Mouse (Mus musculus) neural tube, embryonic 12.5 days (tissue): Measurements from ENCODE around the gene Grip1. TPM values are rescaled to one million over a fixed set of nuclear protein-coding genes. Genes with fewer than 3 reads are reported as not detected.
A peak's percentile ranks its signal among the peaks of the same experiment; 100 is the strongest.

Source experiments
- ATAC-seq: fragments of 200-750 bp; cut with Nextera tagmentation; 2 replicates; pipeline ENCODE4 v1.8.0; 2017; ENCODE audit warnings: low read depth, mild to moderate bottlenecking, moderate TSS enrichment, moderate library complexity; ENCODE audit not compliant: low FRiP score
- H3K27ac ChIP-seq: fragments of 300-500 bp; sonication (generic); 2 replicates; pipeline ENCODE4 v1.5.1; 2016
- H3K27me3 ChIP-seq: fragments of 300-500 bp; sonication (generic); replicated peaks from 2 replicates; pipeline ENCODE4 v1.6.1; 2016; ENCODE audit warnings: mild to moderate bottlenecking
- H3K36me3 ChIP-seq: fragments of 300-500 bp; sonication (generic); 2 replicates; pipeline ENCODE4 v1.6.1; 2016; ENCODE audit warnings: mild to moderate bottlenecking
- H3K4me1 ChIP-seq: fragments of 300-500 bp; sonication (generic); 2 replicates; pipeline ENCODE4 v1.6.1; 2016
- H3K4me2 ChIP-seq: fragments of 300-500 bp; sonication (generic); replicated peaks from 2 replicates; pipeline ENCODE4 v1.6.1; 2016; ENCODE audit warnings: mild to moderate bottlenecking
- H3K4me3 ChIP-seq: fragments of 300-500 bp; sonication (generic); 2 replicates; pipeline ENCODE4 v1.5.1; 2016
- H3K9ac ChIP-seq: fragments of 300-500 bp; sonication (generic); 2 replicates; pipeline ENCODE4 v1.6.1; 2016; ENCODE audit warnings: mild to moderate bottlenecking
- H3K9me3 ChIP-seq: fragments of 300-500 bp; sonication (generic); 2 replicates; pipeline ENCODE4 v1.6.1; 2016; ENCODE audit warnings: mild to moderate bottlenecking
- WGBS: fragments of 180-500 bp; shearing (Covaris S2); methylation state at CpG from one replicate; pipeline ENCODE4 v1.1.7; 2016; 5-methylcytosine and 5-hydroxymethylcytosine counted together
- polyA plus RNA-seq: library from polyadenylated mRNA; unstranded; fragments of >200 nt; fragmentation: Nextera tagmentation; extraction: Ambion mirVana; gene quantifications from 2 replicates; pipeline ENCODE4 v1.2.1, GENCODE M21; 2016

Grip1 gene
- polyA plus RNA-seq, 1 experiment from 2014 or later, result 20.3 TPM

- no peaks in the 10 kb centered on the region for H3K9me3 ChIP-seq
- H3K27ac ChIP-seq, result no peak overlapping the region
- no peaks in the 10 kb centered on the region for H3K27me3 ChIP-seq
- no peaks in the 10 kb centered on the region for H3K36me3 ChIP-seq
- peaks cover 11% of the 10 kb centered on the region for H3K4me1 ChIP-seq
- WGBS, result 58% methylated on average over 13 of the region's 13 CpGs
- H3K4me3 ChIP-seq, result no peak overlapping the region
- peak; percentile 65 for ATAC-seq
- H3K9ac ChIP-seq, result no peak overlapping the region
- no peak overlapping the region for H3K4me2 ChIP-seq
These were observed 350.2 kb downstream of the Grip1 start for GRCm38 (mm10) chr10:119803633-119804422.

GRCm38 (mm10) chr10:119804423-119804814 lies 350.8 kb downstream of the Grip1 start:
- 86% methylated on average over 9 of the region's 9 CpGs for WGBS
- H3K36me3 ChIP-seq, result no peaks in the 10 kb centered on the region
- no peaks in the 10 kb centered on the region for H3K9me3 ChIP-seq
- H3K27me3 ChIP-seq, result no peaks in the 10 kb centered on the region
- ATAC-seq, result no peak
- no peak overlapping the region for H3K9ac ChIP-seq
- no peak overlapping the region for H3K4me2 ChIP-seq
- H3K27ac ChIP-seq, result no peak overlapping the region
- H3K4me3 ChIP-seq, result no peak overlapping the region
- peaks cover 11% of the 10 kb centered on the region for H3K4me1 ChIP-seq

GRCm38 (mm10) chr10:119805082-119805481 lies 351.5 kb downstream of the Grip1 start:
- ATAC-seq, result no peak
- no peaks in the 10 kb centered on the region for H3K27me3 ChIP-seq
- H3K27ac ChIP-seq, result no peak overlapping the region
- peaks cover 11% of the 10 kb centered on the region for H3K4me1 ChIP-seq
- H3K4me2 ChIP-seq, result no peak overlapping the region
- WGBS, result 81% methylated on average over 7 of the region's 7 CpGs
- H3K9me3 ChIP-seq, result no peaks in the 10 kb centered on the region
- H3K4me3 ChIP-seq, result no peak overlapping the region
- no peaks in the 10 kb centered on the region for H3K36me3 ChIP-seq
- no peak overlapping the region for H3K9ac ChIP-seq

- H3K4me3 ChIP-seq, result no peak overlapping the region
- 0 out of 2 replicates have a peak overlapping the region, but pooled peaks have one; percentile 4 for H3K27ac ChIP-seq
- H3K36me3 ChIP-seq, result no peaks in the 10 kb centered on the region
- no peaks in the 10 kb centered on the region for H3K27me3 ChIP-seq
- WGBS, result 10% methylated on average over 8 of the region's 8 CpGs
- H3K4me1 ChIP-seq, result peaks cover 11% of the 10 kb centered on the region
- peak; percentile 22; the same call in 1 of the 2 replicates for ATAC-seq
- H3K9me3 ChIP-seq, result no peaks in the 10 kb centered on the region
- H3K9ac ChIP-seq, result no peak overlapping the region
- H3K4me2 ChIP-seq, result no peak overlapping the region; the same call in 1 of the 2 replicates
These were observed 352.5 kb downstream of the Grip1 start for GRCm38 (mm10) chr10:119806151-119806550.

GRCm38 (mm10) chr10:119808384-119808783 lies 354.8 kb downstream of the Grip1 start:
- Histone ChIP-seq H3K27ac (no peak overlapping the region), H3K4me3 (no peak overlapping the region), H3K4me2 (no peak overlapping the region), H3K36me3 (no peaks in the 10 kb centered on the region), H3K4me1 (peaks cover 11% of the 10 kb centered on the region), H3K27me3 (no peaks in the 10 kb centered on the region), H3K9me3 (no peaks in the 10 kb centered on the region), H3K9ac (no peak overlapping the region)
- WGBS, result 89% methylated on average over 5 of the region's 5 CpGs
- ATAC-seq, result no peak

GRCm38 (mm10) chr10:119814087-119814486 lies 360.5 kb downstream of the Grip1 start:
- 69% methylated on average over 4 of the region's 4 CpGs for WGBS
- Histone ChIP-seq H3K9me3 (no peaks in the 10 kb centered on the region), H3K4me3 (no peak overlapping the region), H3K27ac (no peak overlapping the region), H3K4me2 (no peak overlapping the region), H3K27me3 (no peaks in the 10 kb centered on the region), H3K9ac (no peak overlapping the region), H3K4me1 (peaks cover 15% of the 10 kb centered on the region), H3K36me3 (no peaks in the 10 kb centered on the region)
- no peak for ATAC-seq

- Histone ChIP-seq H3K27ac (no peak overlapping the region), H3K4me3 (no peak overlapping the region), H3K27me3 (no peaks in the 10 kb centered on the region), H3K36me3 (no peaks in the 10 kb centered on the region), H3K9ac (no peak overlapping the region), H3K9me3 (no peaks in the 10 kb centered on the region), H3K4me2 (no peak overlapping the region), H3K4me1 (peaks cover 20% of the 10 kb centered on the region)
- 70% methylated on average over 5 of the region's 5 CpGs for WGBS
- no peak for ATAC-seq
These were observed 362.4 kb downstream of the Grip1 start for GRCm38 (mm10) chr10:119816001-119816400.

- WGBS, result 40% methylated on average over 5 of the region's 5 CpGs
- Histone ChIP-seq H3K27me3 (no peaks in the 10 kb centered on the region), H3K9ac (no peak overlapping the region), H3K27ac (no peak overlapping the region; the same call in 1 of the 2 replicates), H3K9me3 (no peaks in the 10 kb centered on the region), H3K4me1 (peaks cover 20% of the 10 kb centered on the region), H3K4me2 (peak overlapping the region; percentile 58), H3K36me3 (no peaks in the 10 kb centered on the region), H3K4me3 (no peak overlapping the region)
- no peak for ATAC-seq
These were observed 364.8 kb downstream of the Grip1 start for GRCm38 (mm10) chr10:119818381-119818780.

GRCm38 (mm10) chr10:119819102-119819681 lies 365.6 kb downstream of the Grip1 start:
- Histone ChIP-seq H3K27ac (peak overlapping the region; percentile 65), H3K36me3 (no peaks in the 10 kb centered on the region), H3K9me3 (no peaks in the 10 kb centered on the region), H3K9ac (peak overlapping the region; percentile 39; the same call in 1 of the 2 replicates), H3K4me3 (peak overlapping the region; percentile 31), H3K4me1 (peaks cover 25% of the 10 kb centered on the region), H3K4me2 (peak overlapping the region; percentile 58), H3K27me3 (no peaks in the 10 kb centered on the region)
- WGBS, result 27% methylated on average over 17 of the region's 17 CpGs
- ATAC-seq, result peak; percentile 69

- 21% methylated on average over 5 of the region's 5 CpGs for WGBS
- ATAC-seq, result peak; percentile 41; the same call in 1 of the 2 replicates
These were observed 366.1 kb downstream of the Grip1 start for GRCm38 (mm10) chr10:119819740-119820139.

GRCm38 (mm10) chr10:119820428-119820827 lies 366.8 kb downstream of the Grip1 start:
- Histone ChIP-seq H3K4me2 (peak overlapping the region; percentile 30), H3K9me3 (no peaks in the 10 kb centered on the region)

More at GRCm38 (mm10) chr10:119819740-119820139, 366.1 kb downstream of the Grip1 start:
- peak overlapping the region; percentile 39; the same call in 1 of the 2 replicates for H3K9ac ChIP-seq
- H3K27me3 ChIP-seq, result no peaks in the 10 kb centered on the region
- no peaks in the 10 kb centered on the region for H3K9me3 ChIP-seq
- H3K4me3 ChIP-seq, result peak overlapping the region; percentile 31
- H3K4me2 ChIP-seq, result peak overlapping the region; percentile 58
- no peaks in the 10 kb centered on the region for H3K36me3 ChIP-seq
- peaks cover 28% of the 10 kb centered on the region for H3K4me1 ChIP-seq
- peak overlapping the region; percentile 65 for H3K27ac ChIP-seq

GRCm38 (mm10) chr10:119823691-119824090 lies 370.1 kb downstream of the Grip1 start:
- no peaks in the 10 kb centered on the region for H3K27me3 ChIP-seq
- H3K4me2 ChIP-seq, result peak overlapping the region; percentile 25; the same call in 1 of the 2 replicates
- ATAC-seq, result no peak
- no peaks in the 10 kb centered on the region for H3K36me3 ChIP-seq
- H3K4me1 ChIP-seq, result peaks cover 18% of the 10 kb centered on the region
- 48% methylated on average over 7 of the region's 7 CpGs for WGBS
- no peaks in the 10 kb centered on the region for H3K9me3 ChIP-seq
- no peak overlapping the region for H3K9ac ChIP-seq
- H3K4me3 ChIP-seq, result no peak overlapping the region
- no peak overlapping the region; the same call in 1 of the 2 replicates for H3K27ac ChIP-seq

More at GRCm38 (mm10) chr10:119820428-119820827, 366.8 kb downstream of the Grip1 start:
- Histone ChIP-seq H3K4me3 (no peak overlapping the region), H3K27me3 (no peaks in the 10 kb centered on the region), H3K9ac (no peak overlapping the region), H3K4me1 (peaks cover 28% of the 10 kb centered on the region), H3K27ac (no peak overlapping the region), H3K36me3 (no peaks in the 10 kb centered on the region)
- ATAC-seq, result no peak
- 45% methylated on average over 4 of the region's 4 CpGs for WGBS
